ENCODE assay signal across 10 mouse cellular contexts in genomic region chrX:12080904-12081740, GRCm38 (mm10).
A peak's percentile ranks its signal among the peaks of the same experiment; 100 is the strongest.
DNase-seq lines count a peak whose midpoint lies in the region; ATAC-seq lines count a peak whose summit lies in the region.
"Had no signal": no experiment of that assay in that cellular context is flagged by ENCODE, and none has a peak within 500 bp of the region (broad histone marks: within the 10 kb centered on the region; RNA-seq: fewer than 3 reads in every experiment).

No protein-coding gene starts in this region.

- peak; percentile 29 for ATAC-seq in forebrain, embryonic 13.5 days
- ATAC-seq in inflammation-experienced regulatory T-cells, adult 6 months: peak; percentile 35
- no peak for ATAC-seq in liver, embryonic 16.5 days (ENCODE audit: low read depth)
- peak; percentile 27 for ATAC-seq in neural tube, embryonic 12.5 days (ENCODE audit: low FRiP score, low read depth)
- ATAC-seq: Patski had no signal

- peaks cover 43% of the 10 kb centered on the region for H3K4me1 ChIP-seq in forebrain, embryonic 13.5 days
- peaks cover 39% of the 10 kb centered on the region for H3K4me1 ChIP-seq in liver, embryonic 16.5 days (ENCODE audit: control insufficient read depth, low read depth, low read length)
- peaks cover 33% of the 10 kb centered on the region for H3K4me1 ChIP-seq in neural tube, embryonic 12.5 days

- H3K36me3 ChIP-seq in forebrain, embryonic 13.5 days (ENCODE audit: poor library complexity, severe bottlenecking): no peaks in the 10 kb centered on the region
- no peaks in the 10 kb centered on the region for H3K36me3 ChIP-seq in liver, embryonic 16.5 days (ENCODE audit: control insufficient read depth, insufficient read depth)
- no peaks in the 10 kb centered on the region for H3K36me3 ChIP-seq in neural tube, embryonic 12.5 days

- peak overlapping the region; percentile 71 for H3K4me2 ChIP-seq in forebrain, embryonic 13.5 days
- H3K4me2 ChIP-seq in liver, embryonic 16.5 days (ENCODE audit: low read depth, low read length): peak overlapping the region; percentile 90
- peak overlapping the region; percentile 66 for H3K4me2 ChIP-seq in neural tube, embryonic 12.5 days (replicated peaks)

- WGBS in forebrain, embryonic 13.5 days: 3% methylated on average over 50 of the region's 61 CpGs
- WGBS in liver, embryonic 16.5 days (ENCODE audit: insufficient replicate concordance): 2% methylated on average over 60 of the region's 61 CpGs
- 6% methylated on average over 53 of the region's 61 CpGs for WGBS in neural tube, embryonic 12.5 days

- H3K9ac ChIP-seq in forebrain, embryonic 13.5 days: peak overlapping the region; percentile 84
- peak overlapping the region; percentile 55 for H3K9ac ChIP-seq in liver, embryonic 16.5 days (ENCODE audit: low read depth, low read length)
- peak overlapping the region; percentile 84 for H3K9ac ChIP-seq in neural tube, embryonic 12.5 days

- H3K27ac ChIP-seq in forebrain, embryonic 13.5 days: peak overlapping the region; percentile 78
- no peak overlapping the region for H3K27ac ChIP-seq in liver, embryonic 16.5 days (ENCODE audit: low read length)
- H3K27ac ChIP-seq in neural tube, embryonic 12.5 days: peak overlapping the region; percentile 72; the same call in 1 of the 2 replicates
- H3K27ac ChIP-seq: macrophage had no signal

- peaks cover 88% of the 10 kb centered on the region for H3K27me3 ChIP-seq in forebrain, embryonic 13.5 days
- peaks cover 94% of the 10 kb centered on the region for H3K27me3 ChIP-seq in liver, embryonic 16.5 days (ENCODE audit: control insufficient read depth, insufficient read depth, low read depth, low read length)
- H3K27me3 ChIP-seq in neural tube, embryonic 12.5 days (replicated peaks): peaks cover 71% of the 10 kb centered on the region

- peak overlapping the region; percentile 64 for H3K4me3 ChIP-seq in forebrain, embryonic 13.5 days
- H3K4me3 ChIP-seq in liver, embryonic 16.5 days (ENCODE audit: low read depth, low read length): peak overlapping the region; percentile 74
- H3K4me3 ChIP-seq in neural tube, embryonic 12.5 days: peak overlapping the region; percentile 63

- H3K9me3 ChIP-seq in forebrain, embryonic 13.5 days (replicated peaks): no peaks in the 10 kb centered on the region
- no peaks in the 10 kb centered on the region for H3K9me3 ChIP-seq in liver, embryonic 16.5 days (replicated peaks; ENCODE audit: control insufficient read depth, low read length)
- no peaks in the 10 kb centered on the region for H3K9me3 ChIP-seq in neural tube, embryonic 12.5 days

- DNase-seq in gastrocnemius, adult 18-20 months (ENCODE audit: low spot score): peak; percentile 36
- DNase-seq in gastrocnemius, adult 8-10 months (ENCODE audit: low spot score in 2 of 2): no peak
- DNase-seq in adrenal gland, postnatal 10 days: peak; percentile 48
- DNase-seq in yolk sac, embryonic 10.5 days (ENCODE audit: low spot score): peak; percentile 40

Comparison
In these comparisons a context has a peak if more than half of its experiments do, and no peak if none do; other contexts are left out.
1. DNase-seq: peak in gastrocnemius, adult 18-20 months (single experiment), adrenal gland, postnatal 10 days (single experiment) and yolk sac, embryonic 10.5 days (single experiment); none in gastrocnemius, adult 8-10 months (0 of 2).
2. Peak in every context shown above with its lines, with median percentiles within 50 percentile points of each other: H3K4me2 ChIP-seq, H3K4me3 ChIP-seq and H3K9ac ChIP-seq.